Mouse (Mus musculus): ENCODE measurements around the gene Kantr.
"Not testable (repeated sequence)": the region's sequence is repeated elsewhere in the genome, so short reads cannot be mapped to it uniquely, and the experiment has no call there.

Kantr gene

DNA sequence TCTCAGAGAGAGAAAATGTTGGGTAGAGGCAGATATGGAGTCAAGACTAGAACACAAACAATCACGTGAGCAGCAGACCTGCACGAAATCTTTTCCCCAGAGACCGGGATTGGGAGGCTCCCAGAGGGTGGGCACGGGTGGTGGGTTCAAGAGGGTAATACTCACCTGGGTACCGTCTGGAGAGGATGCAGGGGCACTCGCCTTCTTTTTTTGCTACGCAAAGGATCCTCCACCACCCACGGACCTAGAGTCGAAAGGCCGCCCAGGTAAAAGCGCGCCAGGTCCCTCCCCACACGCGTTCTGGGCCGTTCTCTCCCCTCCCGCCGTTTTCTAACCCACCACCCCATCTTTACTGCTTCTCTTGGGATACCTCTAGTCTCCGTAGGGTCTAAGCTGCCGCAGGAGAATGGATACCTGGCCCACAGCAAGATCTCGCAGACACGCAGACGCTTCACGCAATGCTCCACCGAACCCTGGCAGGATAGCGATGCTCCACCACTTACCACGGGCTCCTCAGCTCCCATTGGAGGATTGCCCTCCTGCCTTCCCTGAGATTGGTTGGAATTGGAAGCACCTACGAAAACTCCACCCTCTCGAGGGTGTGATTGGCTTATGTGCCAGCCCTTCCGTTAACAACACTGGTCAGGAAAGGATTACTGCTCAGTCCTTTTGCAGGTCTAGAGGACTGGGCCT is at the start of gene Kantr:
Gene Kantr, minus strand, starts transcription at position 500 of the 693 bp plus-strand sequence.
- DNase-seq (ENCODE audit: low spot score): peak; percentile 78

GRCm38 (mm10) chrX:152368397-152369273 is 41.3 kb upstream of the Kantr start, which contains the start of gene Gpr173:
Gene Gpr173 (minus strand): TSS chrX:152368704.
- DNase-seq (ENCODE audit: low spot score): peak; percentile 67

DNA sequence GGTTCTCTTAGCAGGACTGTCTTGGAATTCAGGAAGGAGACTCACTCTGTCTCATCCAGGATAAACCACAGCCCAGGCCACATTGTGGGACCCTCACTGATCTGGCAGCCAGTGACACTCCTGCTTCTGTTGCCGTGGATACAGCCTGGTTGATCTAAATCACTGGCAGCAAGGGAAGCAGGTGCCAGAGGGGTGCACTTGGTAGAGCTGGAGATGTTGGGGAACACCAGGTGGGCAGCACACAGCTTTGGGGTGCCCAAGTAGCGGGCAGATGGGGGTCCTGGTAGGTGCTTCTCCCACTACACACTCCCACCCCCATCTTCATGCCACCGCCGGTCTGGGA is 40.7 kb upstream of the Kantr start:
- DNase-seq (ENCODE audit: low spot score): no peak

DNA sequence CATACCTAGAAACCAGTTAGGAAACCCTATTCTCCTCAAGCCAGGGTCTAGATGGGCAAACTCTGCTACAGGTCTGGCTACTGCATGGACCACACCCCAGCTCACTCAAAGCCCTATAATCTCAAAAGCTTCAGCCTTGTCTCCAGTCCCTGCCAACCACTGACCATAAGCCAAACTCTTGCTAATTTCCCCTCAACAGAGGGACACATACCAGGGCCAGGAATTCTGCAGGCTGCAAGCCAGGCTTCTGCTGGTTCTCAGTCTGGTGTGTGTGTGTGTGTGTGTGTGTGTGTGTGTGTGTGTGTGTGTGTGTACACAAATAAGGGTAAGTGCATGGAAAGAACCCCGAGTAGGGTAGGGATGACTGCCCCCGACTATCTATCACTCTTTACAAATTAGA is 39.1 kb upstream of the Kantr start:
- DNase-seq (ENCODE audit: low spot score): no peak

- DNase-seq (ENCODE audit: low spot score): no peak
Measured at GRCm38 (mm10) chrX:152352553-152353153, 25.4 kb upstream of the Kantr start.

- DNase-seq (ENCODE audit: low spot score): no peak
Measured at GRCm38 (mm10) chrX:152347041-152347440, 19.7 kb upstream of the Kantr start.

DNA sequence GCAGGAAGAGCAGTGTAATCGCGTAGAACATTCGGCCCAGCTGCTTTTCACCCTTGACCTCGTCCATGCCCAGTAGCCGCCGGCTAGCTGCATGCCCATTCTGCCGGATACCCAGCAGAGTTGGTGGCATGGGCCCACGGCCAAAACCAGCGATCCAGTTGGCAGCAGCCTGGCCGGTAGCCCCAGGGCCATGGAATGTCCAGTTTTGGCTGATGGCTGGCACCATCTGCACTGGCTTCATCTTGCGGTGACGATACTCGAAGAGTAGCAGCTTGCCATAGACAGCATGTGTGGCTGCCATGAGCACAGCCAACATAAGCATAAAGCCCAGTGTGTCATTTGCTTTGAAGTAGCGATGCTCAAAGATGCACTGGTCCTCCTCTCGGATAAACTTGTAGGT is 19.3 kb upstream of the Kantr start:
- DNase-seq (ENCODE audit: low spot score): no peak

DNA sequence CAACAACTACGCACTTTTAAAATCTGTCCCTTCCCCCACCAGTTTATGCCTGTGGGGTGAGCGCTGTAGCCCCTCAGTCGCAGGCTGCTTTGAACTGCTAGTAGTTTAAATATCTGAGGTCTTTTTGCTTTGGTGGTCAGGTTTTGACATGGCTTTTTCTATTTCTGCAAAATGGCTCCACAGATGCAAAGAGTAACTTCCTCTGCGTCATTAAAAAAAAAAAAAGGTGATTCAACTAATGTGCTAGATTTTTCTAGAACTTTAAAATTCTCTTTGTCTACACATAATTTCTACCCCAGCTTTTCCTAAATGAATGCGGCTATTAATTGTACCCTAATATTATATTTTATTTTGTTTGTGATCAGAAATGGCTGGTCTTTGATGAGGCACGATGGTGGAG is 15.6 kb upstream of the Kantr start:
- DNase-seq (ENCODE audit: low spot score): no peak

DNA sequence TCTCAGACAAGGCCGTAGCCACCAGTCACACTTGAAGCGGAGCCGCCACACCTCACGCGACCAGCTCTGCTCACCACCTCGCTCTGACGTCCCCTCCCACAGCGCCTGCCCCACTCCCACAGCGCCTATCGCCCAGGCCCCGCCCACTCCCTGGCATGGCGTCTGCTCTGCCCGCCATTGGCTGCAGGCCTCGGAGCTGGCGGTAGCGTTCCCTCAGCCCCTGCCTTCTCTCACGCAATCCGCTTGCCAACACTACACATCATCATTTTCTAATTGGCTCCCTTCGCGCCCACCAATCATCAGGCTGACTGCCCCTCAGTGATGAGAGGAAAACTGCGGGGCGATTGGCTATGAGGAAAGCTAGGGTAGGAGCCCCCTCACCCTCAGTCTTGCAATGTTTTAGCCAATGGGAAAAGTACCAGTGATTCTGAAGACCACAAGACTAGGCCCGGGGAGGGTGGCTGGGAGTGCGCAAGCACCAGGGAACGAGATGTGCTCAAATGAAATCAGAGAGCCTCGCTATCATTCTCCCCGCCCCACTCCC is 15.1 kb upstream of the Kantr start, which contains the start of gene Tspyl2:
Gene Tspyl2, minus strand, starts transcription at position 68 of the 544 bp plus-strand sequence.
- DNase-seq (ENCODE audit: low spot score): peak; percentile 90

DNA sequence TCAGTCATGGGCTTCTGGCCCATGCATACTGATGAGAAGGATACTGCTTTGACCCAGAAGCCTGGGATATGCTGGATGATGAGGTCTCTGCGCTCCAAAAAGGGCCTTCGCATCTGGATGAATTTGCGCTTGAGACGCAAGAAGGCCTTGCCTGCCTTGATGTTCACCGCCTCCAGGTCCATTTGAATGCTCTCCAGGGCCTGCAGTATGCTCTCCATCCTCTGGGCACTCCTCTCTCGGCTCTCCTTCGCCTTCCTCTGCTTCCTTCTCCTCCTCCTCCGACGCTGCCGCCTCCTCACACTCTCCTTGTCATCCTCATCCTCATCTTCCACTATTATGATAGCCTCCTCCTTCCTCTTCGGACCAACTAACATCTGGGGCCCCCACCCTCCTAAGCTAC is 14.2 kb upstream of the Kantr start:
- no peak for DNase-seq (ENCODE audit: low spot score)

- peak; percentile 88 for DNase-seq (ENCODE audit: low spot score)
Measured at GRCm38 (mm10) chrX:152336546-152337332, 9.4 kb upstream of the Kantr start.

DNA sequence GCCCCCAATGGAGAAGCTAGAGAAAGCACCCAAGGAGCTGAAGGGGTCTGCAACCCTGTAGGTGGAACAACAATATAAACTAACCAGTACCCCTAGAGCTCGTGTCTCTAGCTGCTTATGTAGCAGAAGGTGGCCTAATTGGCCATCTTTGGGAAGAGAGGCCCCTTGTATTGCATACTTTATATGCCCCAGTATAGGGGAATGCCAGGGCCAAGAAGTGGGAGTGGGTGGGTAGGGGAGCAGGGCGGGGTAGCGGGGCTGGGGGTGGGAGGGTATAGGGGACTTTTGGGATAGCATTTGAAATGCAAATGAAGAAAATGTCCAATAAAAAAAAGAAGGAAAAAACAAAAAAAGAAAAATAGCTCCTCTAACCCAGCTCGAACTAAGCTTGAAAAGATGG is 8.8 kb upstream of the Kantr start:
- not testable (repeated sequence) for DNase-seq (ENCODE audit: low spot score)

DNA sequence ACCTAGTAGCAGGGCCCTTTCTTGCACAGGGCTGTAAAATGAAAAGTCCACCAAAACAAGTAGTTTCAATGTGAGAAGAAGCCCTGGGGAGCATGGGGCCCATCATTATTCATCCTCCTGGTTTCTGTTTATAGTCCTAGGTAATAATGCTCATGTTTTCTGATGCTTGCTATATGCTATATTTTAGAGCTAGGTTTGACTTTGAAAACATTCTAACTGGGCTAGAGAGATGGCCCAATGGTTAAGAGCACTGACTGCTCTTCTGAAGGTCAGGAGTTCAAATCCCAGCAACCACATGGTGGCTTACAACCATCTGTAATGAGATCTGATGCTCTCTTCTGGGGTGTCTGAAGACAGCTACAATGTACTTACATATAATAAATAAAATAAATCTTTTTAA is 2.1 kb upstream of the Kantr start:
- not testable (repeated sequence) for DNase-seq (ENCODE audit: low spot score)

DNA sequence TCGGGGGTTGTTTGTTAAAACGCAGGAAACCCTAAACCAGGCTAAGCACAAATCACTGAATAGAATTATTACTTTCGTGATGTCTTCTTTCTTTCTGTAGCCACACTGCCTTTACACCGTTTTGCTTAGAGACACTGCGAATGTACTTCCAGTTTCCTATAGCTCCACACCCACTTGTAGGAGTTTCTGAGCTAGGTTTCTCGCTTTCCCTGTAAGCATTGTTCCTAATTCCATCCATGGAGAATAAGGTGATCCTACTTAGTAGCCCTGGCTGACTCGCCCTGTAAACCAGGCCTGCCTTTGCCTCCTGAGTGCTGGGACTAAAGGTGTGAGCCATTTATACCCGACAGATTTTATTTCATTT is 376 bp upstream of the Kantr start:
- no peak for DNase-seq (ENCODE audit: low spot score)

DNA sequence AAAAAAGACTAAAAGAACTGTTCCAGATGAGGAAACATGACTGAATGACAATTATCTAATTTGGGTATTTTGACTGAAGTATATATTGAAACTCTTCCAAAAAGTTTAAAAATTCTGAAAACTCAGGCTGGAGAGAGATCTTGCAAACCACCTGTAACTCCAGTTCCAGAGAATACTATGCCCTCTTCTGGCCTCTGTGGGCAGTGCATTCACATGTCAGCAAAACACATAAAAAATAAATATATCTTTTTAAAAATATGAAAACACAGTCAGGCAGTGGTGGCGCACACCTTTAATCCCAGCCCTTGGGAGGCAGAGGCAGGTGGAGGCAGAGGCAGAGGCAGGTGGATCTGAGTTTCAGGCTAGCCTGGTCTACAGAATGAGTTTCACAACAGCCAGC is 3.7 kb downstream of the Kantr start:
- no peak for DNase-seq (ENCODE audit: low spot score)

GRCm38 (mm10) chrX:152322776-152323175 is 4.5 kb downstream of the Kantr start:
- DNase-seq (ENCODE audit: low spot score): no peak

DNA sequence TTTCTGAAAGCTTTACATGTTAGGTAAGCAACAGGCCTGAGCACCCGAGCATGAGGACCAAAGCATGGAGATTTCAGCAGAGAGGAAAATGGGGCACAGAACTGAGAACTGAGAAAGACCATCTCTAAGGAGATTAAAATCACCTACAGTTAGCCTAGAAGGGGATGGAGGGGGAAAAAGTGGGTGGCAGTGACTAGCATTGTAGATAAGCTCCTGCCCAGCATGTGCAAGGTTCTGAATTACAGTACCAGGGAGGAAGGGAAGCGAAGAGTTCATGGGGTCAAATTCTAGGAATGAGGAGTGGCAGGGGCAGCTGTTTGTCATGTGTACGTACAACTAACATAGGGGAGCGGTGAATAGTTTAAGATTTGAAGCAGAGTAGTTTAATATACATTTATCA is 6.8 kb downstream of the Kantr start:
- no peak for DNase-seq (ENCODE audit: low spot score)

GRCm38 (mm10) chrX:152307942-152308341 is 19.4 kb downstream of the Kantr start:
- DNase-seq (ENCODE audit: low spot score): no peak

GRCm38 (mm10) chrX:152307371-152307770 is 19.9 kb downstream of the Kantr start:
- DNase-seq (ENCODE audit: low spot score): no peak

GRCm38 (mm10) chrX:152306224-152306623 is 21.1 kb downstream of the Kantr start:
- no peak for DNase-seq (ENCODE audit: low spot score)

- DNase-seq (ENCODE audit: low spot score): not testable (repeated sequence)
Measured at GRCm38 (mm10) chrX:152287026-152287425, 40.3 kb downstream of the Kantr start.

DNA sequence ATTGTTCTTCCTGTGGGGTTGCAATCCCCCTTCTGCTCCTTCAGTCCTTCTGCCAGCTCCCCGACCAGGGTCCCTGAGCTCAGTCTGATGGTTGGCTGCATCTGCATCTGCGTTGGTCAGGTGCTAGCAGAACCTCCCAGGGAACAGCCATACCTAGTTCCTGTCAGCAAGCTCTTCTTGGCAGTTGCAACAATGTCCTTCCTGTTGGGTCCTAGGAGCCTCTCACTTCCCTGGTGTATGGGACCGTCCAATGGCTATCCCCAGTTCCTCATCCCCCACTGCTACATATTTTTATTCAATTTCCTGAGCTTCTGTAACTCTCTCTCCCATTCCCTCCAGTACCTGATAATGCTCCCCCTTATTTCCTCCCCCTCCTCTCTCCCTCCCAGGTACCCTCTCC is 42.5 kb downstream of the Kantr start:
- no peak for DNase-seq (ENCODE audit: low spot score)
